Mouse (Mus musculus) left cerebral cortex, adult 8-10 months (tissue): ENCODE measurements around the gene Olfr825. TPM values are rescaled to one million over a fixed set of nuclear protein-coding genes. Genes with fewer than 3 reads are reported as not detected.
"Not testable (repeated sequence)": the region's sequence is repeated elsewhere in the genome, so short reads cannot be mapped to it uniquely, and the experiment has no call there.

Experiments
- DNase-seq, 2 experiments: peaks; one replicate each; pipeline ENCODE4 v3.0.0; 2022; ENCODE audit warnings: low spot score in 2 of 2
- total RNA-seq, 4 experiments: library from RNA; stranded (reverse); gene quantifications; 2 replicates each; pipeline ENCODE4 v1.2.4; 2022

Gene Olfr825
- not detected for total RNA-seq

- no peak for DNase-seq
Measured at GRCm38 (mm10) chr10:130166666-130167065, at the start of gene Olfr825. Olfr825 (minus strand) TSS chr10:130166766.

- no peak for DNase-seq
Measured at GRCm38 (mm10) chr10:130214303-130214702, 47.7 kb upstream of the Olfr825 start, which contains the start of gene Olfr827. Olfr827 (minus strand) TSS chr10:130214403.

GRCm38 (mm10) chr10:130184086-130184485 lies 17.5 kb upstream of the Olfr825 start, which contains the start of gene Olfr826:
Olfr826 (minus strand) TSS chr10:130184186.
- no peak for DNase-seq

- no peak for DNase-seq
Measured at GRCm38 (mm10) chr10:130165196-130165595, 1.4 kb downstream of the Olfr825 start.

- no peak for DNase-seq
Measured at GRCm38 (mm10) chr10:130144121-130144520, 22.4 kb downstream of the Olfr825 start.

- not testable (repeated sequence) for DNase-seq
Measured at GRCm38 (mm10) chr10:130142481-130142880, 24.1 kb downstream of the Olfr825 start.

GRCm38 (mm10) chr10:130134811-130135210 lies 31.8 kb downstream of the Olfr825 start:
- no peak for DNase-seq

GRCm38 (mm10) chr10:130129900-130130299 lies 36.7 kb downstream of the Olfr825 start, which contains the start of gene Olfr824:
Olfr824 (minus strand) TSS chr10:130130000.
- DNase-seq = not testable (repeated sequence)

GRCm38 (mm10) chr10:130116045-130116444 lies 50.5 kb downstream of the Olfr825 start:
- not testable (repeated sequence) for DNase-seq

GRCm38 (mm10) chr10:130115283-130115682 lies 51.3 kb downstream of the Olfr825 start, which contains the start of gene Olfr823:
Olfr823 (minus strand) TSS chr10:130115383.
- DNase-seq = not testable (repeated sequence)

Other genes with a start within 250 kb of the Olfr825 start
- not detected for gene Olfr818, start 217.7 kb downstream of the Olfr825 start, total RNA-seq
- not detected for gene Olfr819, start 199.5 kb downstream of the Olfr825 start, total RNA-seq
- not detected for gene Olfr247, start 190.6 kb downstream of the Olfr825 start, total RNA-seq
- gene Gm10310, start 181.7 kb downstream of the Olfr825 start, total RNA-seq = not detected
- not detected for gene Olfr820, start 154.1 kb downstream of the Olfr825 start, total RNA-seq
- gene Olfr821, start 136.4 kb downstream of the Olfr825 start, total RNA-seq = not detected
- not detected for gene Olfr822, start 95.6 kb downstream of the Olfr825 start, total RNA-seq
- not detected for gene Olfr823, start 51.4 kb downstream of the Olfr825 start, total RNA-seq
- not detected for gene Olfr824, start 36.8 kb downstream of the Olfr825 start, total RNA-seq
- gene Olfr826, start 17.4 kb upstream of the Olfr825 start, total RNA-seq = not detected
- not detected for gene Olfr827, start 47.6 kb upstream of the Olfr825 start, total RNA-seq
- gene Neurod4, start 113.5 kb upstream of the Olfr825 start, total RNA-seq = under 1 TPM in 3 of 4 experiments, not detected in 1; 0.22 to 0.61 (median 0.39) TPM
- gene Tespa1, start 156.1 kb upstream of the Olfr825 start, total RNA-seq = 1 to 10 TPM; 1.8 to 2.4 (median 2.1) TPM
- under 1 TPM; 0.21 to 0.40 (median 0.27) TPM for gene Vmn2r84, start 227.6 kb upstream of the Olfr825 start, total RNA-seq